Mouse (Mus musculus): ENCODE results near the gene Arfgap3. TPM values are rescaled to one million over a fixed set of nuclear protein-coding genes. Genes with fewer than 3 reads are reported as not detected.
A peak's percentile ranks its signal among the peaks of the same experiment; 100 is the strongest.
"Not testable (repeated sequence)": the region's sequence is repeated elsewhere in the genome, so short reads cannot be mapped to it uniquely, and the experiment has no call there.

The Arfgap3 gene
- polyA plus RNA-seq, 1 experiment from 2014 or later: 41.1 TPM

GRCm38 (mm10) chr15:83368261-83368660 lies 18.2 kb upstream of the Arfgap3 start:
- no peak for ATAC-seq (ENCODE audit: low FRiP score, low TSS enrichment)
- 83% methylated on average over 2 of the region's 2 CpGs for WGBS
- Histone ChIP-seq H3K4me1 (ENCODE audit: insufficient read depth, low read length) (0 out of 2 replicates have a peak, but pooled peaks cover 3% of the 10 kb centered on the region), H3K27ac (ENCODE audit: low read length) (no peak overlapping the region), H3K36me3 (ENCODE audit: insufficient read depth, low read length) (no peaks in the 10 kb centered on the region), H3K27me3 (ENCODE audit: insufficient read depth, low read length) (no peaks in the 10 kb centered on the region), H3K4me2 (replicated peaks; ENCODE audit: low read depth, low read length) (no peak overlapping the region), H3K4me3 (ENCODE audit: low read length) (no peak overlapping the region), H3K9me3 (ENCODE audit: low read length) (no peaks in the 10 kb centered on the region), H3K9ac (replicated peaks; ENCODE audit: low read length) (no peak overlapping the region)

- ATAC-seq (ENCODE audit: low FRiP score, low TSS enrichment): peak; percentile 89
- Histone ChIP-seq H3K4me2 (replicated peaks; ENCODE audit: low read depth, low read length) (peak overlapping the region; percentile 77), H3K4me1 (ENCODE audit: insufficient read depth, low read length) (0 out of 2 replicates have a peak, but pooled peaks cover 3% of the 10 kb centered on the region), H3K27me3 (ENCODE audit: insufficient read depth, low read length) (no peaks in the 10 kb centered on the region), H3K4me3 (ENCODE audit: low read length) (peak overlapping the region; percentile 52), H3K36me3 (ENCODE audit: insufficient read depth, low read length) (no peaks in the 10 kb centered on the region), H3K9ac (replicated peaks; ENCODE audit: low read length) (peak overlapping the region; percentile 53), H3K27ac (ENCODE audit: low read length) (no peak overlapping the region), H3K9me3 (ENCODE audit: low read length) (no peaks in the 10 kb centered on the region)
- WGBS: 22% methylated on average over 54 of the region's 58 CpGs
Observed at GRCm38 (mm10) chr15:83366933-83367552, 17.0 kb upstream of the Arfgap3 start.

GRCm38 (mm10) chr15:83365697-83366096 lies 15.7 kb upstream of the Arfgap3 start:
- no peak overlapping the region for H3K4me3 ChIP-seq (ENCODE audit: low read length)
- no peaks in the 10 kb centered on the region for H3K9me3 ChIP-seq (ENCODE audit: low read length)
- ATAC-seq (ENCODE audit: low FRiP score, low TSS enrichment): no peak

GRCm38 (mm10) chr15:83364194-83364593 lies 14.1 kb upstream of the Arfgap3 start:
- H3K27ac ChIP-seq (ENCODE audit: low read length): no peak overlapping the region
- 0 out of 2 replicates have a peak, but pooled peaks cover 3% of the 10 kb centered on the region for H3K4me1 ChIP-seq (ENCODE audit: insufficient read depth, low read length)
- no peaks in the 10 kb centered on the region for H3K9me3 ChIP-seq (ENCODE audit: low read length)
- no peak overlapping the region for H3K9ac ChIP-seq (replicated peaks; ENCODE audit: low read length)
- 76% methylated on average over 3 of the region's 3 CpGs for WGBS
- H3K4me2 ChIP-seq (replicated peaks; ENCODE audit: low read depth, low read length): no peak overlapping the region
- no peak for ATAC-seq (ENCODE audit: low FRiP score, low TSS enrichment)
- no peak overlapping the region for H3K4me3 ChIP-seq (ENCODE audit: low read length)
- H3K36me3 ChIP-seq (ENCODE audit: insufficient read depth, low read length): no peaks in the 10 kb centered on the region
- no peaks in the 10 kb centered on the region for H3K27me3 ChIP-seq (ENCODE audit: insufficient read depth, low read length)

More at GRCm38 (mm10) chr15:83365697-83366096, 15.7 kb upstream of the Arfgap3 start:
- no peaks in the 10 kb centered on the region for H3K36me3 ChIP-seq (ENCODE audit: insufficient read depth, low read length)
- H3K4me1 ChIP-seq (ENCODE audit: insufficient read depth, low read length): 0 out of 2 replicates have a peak, but pooled peaks cover 3% of the 10 kb centered on the region
- H3K9ac ChIP-seq (replicated peaks; ENCODE audit: low read length): no peak overlapping the region
- H3K27me3 ChIP-seq (ENCODE audit: insufficient read depth, low read length): no peaks in the 10 kb centered on the region
- H3K27ac ChIP-seq (ENCODE audit: low read length): no peak overlapping the region
- H3K4me2 ChIP-seq (replicated peaks; ENCODE audit: low read depth, low read length): no peak overlapping the region

- not testable (repeated sequence) for H3K27ac ChIP-seq (ENCODE audit: low read length); H3K9me3 ChIP-seq (ENCODE audit: low read length); H3K4me3 ChIP-seq (ENCODE audit: low read length); ATAC-seq (ENCODE audit: low FRiP score, low TSS enrichment); H3K9ac ChIP-seq (replicated peaks; ENCODE audit: low read length); H3K4me2 ChIP-seq (replicated peaks; ENCODE audit: low read depth, low read length); H3K36me3 ChIP-seq (ENCODE audit: insufficient read depth, low read length); H3K4me1 ChIP-seq (ENCODE audit: insufficient read depth, low read length); H3K27me3 ChIP-seq (ENCODE audit: insufficient read depth, low read length)
- WGBS: 79% methylated on average over 1 of the region's 1 CpGs
Observed at GRCm38 (mm10) chr15:83362813-83363212, 12.8 kb upstream of the Arfgap3 start.

DNA sequence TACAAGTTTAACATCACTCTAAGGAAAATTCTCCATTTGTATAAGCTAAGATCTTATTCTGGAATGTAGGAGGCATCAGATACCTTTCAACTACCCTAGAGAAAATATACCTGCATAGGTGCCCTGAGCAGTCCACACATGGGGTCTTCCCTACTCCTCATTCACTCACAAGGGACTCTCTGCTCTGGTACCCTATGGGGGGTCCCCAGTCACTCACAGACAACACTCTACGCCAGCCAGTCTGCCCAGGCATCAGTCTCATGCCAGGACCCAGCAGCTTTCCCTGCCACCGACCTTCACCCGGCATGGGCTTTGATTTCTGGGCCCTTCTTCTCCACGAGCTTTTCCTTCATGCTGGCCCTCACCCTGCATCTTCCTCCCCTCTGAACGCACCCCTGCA lies 10.9 kb upstream of the Arfgap3 start:
- not testable (repeated sequence) for H3K27ac ChIP-seq (ENCODE audit: low read length); H3K4me3 ChIP-seq (ENCODE audit: low read length); H3K9me3 ChIP-seq (ENCODE audit: low read length); H3K36me3 ChIP-seq (ENCODE audit: insufficient read depth, low read length); H3K27me3 ChIP-seq (ENCODE audit: insufficient read depth, low read length); H3K4me2 ChIP-seq (replicated peaks; ENCODE audit: low read depth, low read length); ATAC-seq (ENCODE audit: low FRiP score, low TSS enrichment); H3K9ac ChIP-seq (replicated peaks; ENCODE audit: low read length); H3K4me1 ChIP-seq (ENCODE audit: insufficient read depth, low read length)
- 71% methylated on average over 4 of the region's 5 CpGs for WGBS

- Histone ChIP-seq H3K4me2 (replicated peaks; ENCODE audit: low read depth, low read length) (no peak overlapping the region), H3K4me3 (ENCODE audit: low read length) (no peak overlapping the region), H3K9ac (replicated peaks; ENCODE audit: low read length) (no peak overlapping the region), H3K27me3 (ENCODE audit: insufficient read depth, low read length) (no peaks in the 10 kb centered on the region), H3K36me3 (ENCODE audit: insufficient read depth, low read length) (no peaks in the 10 kb centered on the region), H3K4me1 (ENCODE audit: insufficient read depth, low read length) (no peaks in the 10 kb centered on the region), H3K9me3 (ENCODE audit: low read length) (no peaks in the 10 kb centered on the region), H3K27ac (ENCODE audit: low read length) (no peak overlapping the region)
- no peak for ATAC-seq (ENCODE audit: low FRiP score, low TSS enrichment)
- WGBS: 78% methylated on average over 3 of the region's 3 CpGs
Observed at GRCm38 (mm10) chr15:83360140-83360539, 10.1 kb upstream of the Arfgap3 start.

DNA sequence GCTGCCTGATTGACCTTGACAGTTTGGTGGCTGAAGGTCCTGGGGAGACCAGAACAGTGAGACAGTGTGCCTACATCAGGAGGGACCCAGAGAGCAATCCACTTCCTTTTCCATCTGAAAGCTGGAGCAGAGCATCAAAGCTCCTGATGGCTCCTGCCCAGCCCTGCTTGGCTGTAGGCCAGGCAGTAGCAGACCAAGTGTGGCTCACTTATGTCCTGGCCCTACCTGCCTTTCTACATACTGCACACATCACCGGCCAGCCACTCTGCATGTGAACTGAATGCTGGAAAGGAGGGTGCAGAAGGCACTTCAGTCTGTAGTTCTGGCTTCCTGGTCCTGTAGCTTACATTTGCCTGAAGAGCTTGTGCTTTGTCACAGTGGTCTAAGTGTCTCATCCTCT lies 8.4 kb upstream of the Arfgap3 start:
- Histone ChIP-seq H3K9me3 (ENCODE audit: low read length) (no peaks in the 10 kb centered on the region), H3K4me3 (ENCODE audit: low read length) (no peak overlapping the region), H3K27ac (ENCODE audit: low read length) (no peak overlapping the region), H3K4me2 (replicated peaks; ENCODE audit: low read depth, low read length) (no peak overlapping the region), H3K27me3 (ENCODE audit: insufficient read depth, low read length) (no peaks in the 10 kb centered on the region), H3K9ac (replicated peaks; ENCODE audit: low read length) (no peak overlapping the region), H3K36me3 (ENCODE audit: insufficient read depth, low read length) (no peaks in the 10 kb centered on the region), H3K4me1 (ENCODE audit: insufficient read depth, low read length) (no peaks in the 10 kb centered on the region)
- WGBS: 90% methylated on average over 1 of the region's 1 CpGs
- no peak for ATAC-seq (ENCODE audit: low FRiP score, low TSS enrichment)

DNA sequence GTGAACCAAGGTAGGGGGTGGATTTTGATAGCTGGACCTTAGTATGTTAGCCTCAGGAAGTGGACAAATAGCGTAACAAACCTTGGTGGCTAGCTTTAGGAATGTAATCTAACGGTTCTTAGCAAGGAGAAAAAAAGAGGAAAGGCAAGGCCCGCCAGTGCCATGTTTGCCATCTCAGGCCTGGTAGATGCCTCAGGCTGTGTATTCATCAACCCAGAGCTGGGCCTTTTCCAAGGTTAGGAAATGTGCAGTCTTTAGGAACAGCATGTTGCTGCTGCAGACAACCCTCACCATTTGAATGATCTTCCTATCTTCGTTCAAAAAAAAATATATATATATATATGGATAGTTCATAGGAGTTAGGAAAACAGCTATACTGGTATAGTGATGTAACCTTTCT lies 1.5 kb upstream of the Arfgap3 start:
- Histone ChIP-seq H3K9ac (replicated peaks; ENCODE audit: low read length) (no peak overlapping the region), H3K27ac (ENCODE audit: low read length) (no peak overlapping the region), H3K9me3 (ENCODE audit: low read length) (no peaks in the 10 kb centered on the region), H3K4me3 (ENCODE audit: low read length) (no peak overlapping the region), H3K4me2 (replicated peaks; ENCODE audit: low read depth, low read length) (no peak overlapping the region), H3K4me1 (ENCODE audit: insufficient read depth, low read length) (peaks cover 17% of the 10 kb centered on the region), H3K27me3 (ENCODE audit: insufficient read depth, low read length) (no peaks in the 10 kb centered on the region), H3K36me3 (ENCODE audit: insufficient read depth, low read length) (no peaks in the 10 kb centered on the region)
- 96% methylated on average over 4 of the region's 4 CpGs for WGBS
- ATAC-seq (ENCODE audit: low FRiP score, low TSS enrichment): no peak

DNA sequence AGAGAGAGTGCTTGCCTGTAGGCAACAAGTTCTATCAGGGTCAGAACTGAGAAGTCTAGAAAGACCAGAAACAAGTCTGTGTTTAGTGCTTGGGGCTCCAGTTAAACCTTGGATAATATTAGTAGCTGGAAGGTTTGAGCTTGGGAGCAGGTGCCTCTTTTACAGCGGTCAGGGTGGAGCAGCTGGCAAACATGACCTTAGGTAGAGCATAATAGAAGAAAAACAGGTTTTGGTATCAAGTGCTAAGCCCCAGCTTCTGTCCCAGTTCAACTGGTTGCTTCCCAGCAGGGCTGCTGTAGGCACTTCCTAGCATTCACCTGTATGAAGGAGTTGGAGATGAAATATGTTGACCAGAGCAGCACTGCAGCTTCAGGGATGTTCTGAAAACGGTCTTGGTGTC lies 812 bp upstream of the Arfgap3 start:
- Histone ChIP-seq H3K9me3 (ENCODE audit: low read length) (no peaks in the 10 kb centered on the region), H3K27ac (ENCODE audit: low read length) (no peak overlapping the region; the same call in 1 of the 2 replicates), H3K27me3 (ENCODE audit: insufficient read depth, low read length) (no peaks in the 10 kb centered on the region), H3K4me2 (replicated peaks; ENCODE audit: low read depth, low read length) (peak overlapping the region; percentile 94; the same call in 1 of the 2 replicates), H3K36me3 (ENCODE audit: insufficient read depth, low read length) (0 out of 2 replicates have a peak, but pooled peaks cover 3% of the 10 kb centered on the region), H3K4me3 (ENCODE audit: low read length) (no peak overlapping the region), H3K9ac (replicated peaks; ENCODE audit: low read length) (no peak overlapping the region), H3K4me1 (ENCODE audit: insufficient read depth, low read length) (peaks cover 17% of the 10 kb centered on the region)
- ATAC-seq (ENCODE audit: low FRiP score, low TSS enrichment): no peak
- 52% methylated on average over 2 of the region's 2 CpGs for WGBS

All from kidney, embryonic 16.5 days (tissue).